Mouse (Mus musculus): Measurements from ENCODE around the gene Vmn1r178.
"Not testable (repeated sequence)": the region's sequence is repeated elsewhere in the genome, so short reads cannot be mapped to it uniquely, and the experiment has no call there.

Vmn1r178 gene

GRCm38 (mm10) chr7:23891709-23892108 is at the start of gene Vmn1r178:
Gene Vmn1r178 (plus strand): TSS chr7:23892009.
- no peak for DNase-seq

GRCm38 (mm10) chr7:23866349-23866748 is 25.5 kb upstream of the Vmn1r178 start, which contains the start of gene Vmn1r177:
Gene Vmn1r177 (minus strand): TSS chr7:23866449.
- DNase-seq, result not testable (repeated sequence)

- DNase-seq, result not testable (repeated sequence)
Measured at GRCm38 (mm10) chr7:23876918-23877317, 14.9 kb upstream of the Vmn1r178 start.

GRCm38 (mm10) chr7:23926678-23927077 is 34.9 kb downstream of the Vmn1r178 start, which contains the start of gene Vmn1r179:
Gene Vmn1r179 (plus strand): TSS chr7:23926978.
- no peak for DNase-seq
